Mouse (Mus musculus) heart, adult 2 months (tissue): ENCODE measurements at regions not wholly inside any gene's neighbourhood (a gene's known extent, or its start where the extent isn't known, plus 50 kb on each side); places are given as distances from the start of the nearest gene placed in this dataset.

Source experiments
- CTCF ChIP-seq: fragments of 200-600 bp; IDR thresholded peaks from 2 replicates; pipeline ENCODE4 v1.8.1; 2022; ENCODE audit warnings: antibody characterized with exemption, mild to moderate bottlenecking, moderate library complexity
- POLR2A ChIP-seq: fragments of 200-500 bp; IDR thresholded peaks from 2 replicates; pipeline ENCODE4 v1.6.1; 2011; ENCODE audit warnings: mild to moderate bottlenecking, low read depth, low read length, control low read depth; ENCODE audit not compliant: insufficient read depth

DNA sequence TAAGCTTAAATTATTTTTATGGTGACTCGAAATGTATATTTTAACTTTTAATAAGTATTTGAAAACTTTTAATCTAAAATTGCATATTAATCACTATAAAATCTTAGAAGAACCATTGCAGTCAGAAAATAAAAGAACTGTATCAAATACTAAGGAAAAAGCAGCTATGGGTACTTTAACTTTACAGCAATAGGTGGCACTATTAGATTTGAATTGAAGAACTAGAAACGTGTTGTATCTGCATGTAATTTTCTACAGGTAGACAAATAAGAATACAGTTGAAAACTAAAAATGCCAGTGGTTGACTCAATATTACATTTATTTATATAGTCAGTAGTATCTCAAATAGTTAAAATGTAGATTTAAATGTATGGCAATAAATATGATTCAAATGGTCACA is 1964.6 kb upstream of the Gm8797 start:
- TF ChIP-seq CTCF (no peak), POLR2A (no peak)
